Mouse (Mus musculus): ENCODE data around the gene Rbm20. TPM values are rescaled to one million over a fixed set of nuclear protein-coding genes. Genes with fewer than 3 reads are reported as not detected.
"Not testable (repeated sequence)": the region's sequence is repeated elsewhere in the genome, so short reads cannot be mapped to it uniquely, and the experiment has no call there.

The Rbm20 gene
- polyA plus RNA-seq, 1 experiment from 2014 or later, result 0.51 TPM

DNA sequence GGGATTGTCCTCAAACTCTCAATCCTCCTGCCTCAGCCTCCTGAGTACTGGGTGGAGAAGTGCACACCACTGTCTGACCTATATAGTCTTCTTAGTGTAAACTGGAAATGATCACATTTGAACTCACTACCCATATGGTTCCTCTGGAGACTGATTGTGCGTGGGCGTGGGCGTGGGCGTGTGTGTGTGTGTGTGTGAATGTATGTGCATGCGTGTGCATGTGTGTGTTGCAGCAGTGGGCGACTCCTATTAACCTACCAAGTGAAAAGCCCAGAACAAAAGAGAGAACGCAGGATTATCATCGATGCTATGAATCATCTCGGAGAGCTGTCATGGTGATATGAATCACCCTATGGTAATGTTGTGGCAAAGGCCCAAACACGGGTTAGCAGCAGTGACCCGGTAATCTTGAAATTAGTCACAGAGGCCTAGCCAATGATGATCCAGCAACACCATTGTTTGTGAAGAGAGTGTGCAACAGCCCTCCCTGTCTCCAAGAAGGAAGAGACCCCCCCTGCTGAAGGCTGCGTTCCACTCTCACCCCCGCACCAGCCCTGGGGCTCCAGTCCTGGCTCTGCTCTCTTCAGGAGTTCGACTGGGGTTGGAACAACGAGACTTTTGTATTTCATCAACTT lies 123.4 kb downstream of the Rbm20 start:
- Histone ChIP-seq H3K27ac (replicated peaks) (no peak overlapping the region), H3K36me3 (no peaks in the 10 kb centered on the region), H3K27me3 (replicated peaks) (no peaks in the 10 kb centered on the region; the same call in 1 of the 2 replicates), H3K4me3 (replicated peaks) (no peak overlapping the region), H3K9ac (replicated peaks) (no peak overlapping the region), H3K4me2 (no peak overlapping the region), H3K4me1 (no peaks in the 10 kb centered on the region), H3K9me3 (replicated peaks) (no peaks in the 10 kb centered on the region)
- 67% methylated on average over 15 of the region's 15 CpGs for WGBS
- ATAC-seq (ENCODE audit: low FRiP score), result no peak

DNA sequence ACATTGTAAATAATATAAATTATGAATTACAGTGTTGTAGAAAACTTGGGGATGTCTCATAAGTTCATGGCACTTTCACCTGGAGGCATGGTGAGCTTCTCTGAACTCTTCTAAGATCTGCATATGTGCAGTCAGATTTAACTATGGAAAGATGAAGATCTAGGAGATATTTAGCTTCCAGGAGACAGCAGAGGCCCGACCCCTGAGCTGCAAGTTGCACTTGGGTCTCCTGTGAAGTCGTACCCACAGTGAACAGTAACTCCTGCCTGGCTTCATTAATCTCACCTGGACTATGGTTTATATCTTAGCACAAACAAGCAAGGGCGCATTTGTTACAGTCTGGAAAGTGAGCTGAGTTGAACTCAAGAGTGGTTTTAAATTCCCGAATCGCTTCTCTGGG lies 124.3 kb downstream of the Rbm20 start:
- H3K9ac ChIP-seq (replicated peaks), result no peak overlapping the region
- H3K4me3 ChIP-seq (replicated peaks), result no peak overlapping the region
- no peaks in the 10 kb centered on the region; the same call in 1 of the 2 replicates for H3K27me3 ChIP-seq (replicated peaks)
- H3K27ac ChIP-seq (replicated peaks), result no peak overlapping the region
- WGBS, result 90% methylated on average over 5 of the region's 5 CpGs
- H3K4me2 ChIP-seq, result no peak overlapping the region
- H3K4me1 ChIP-seq, result peaks cover 4% of the 10 kb centered on the region
- no peaks in the 10 kb centered on the region for H3K36me3 ChIP-seq
- no peak for ATAC-seq (ENCODE audit: low FRiP score)
- no peaks in the 10 kb centered on the region for H3K9me3 ChIP-seq (replicated peaks)

GRCm38 (mm10) chr19:53801789-53802683 lies 124.9 kb downstream of the Rbm20 start:
- no peaks in the 10 kb centered on the region; the same call in 1 of the 2 replicates for H3K27me3 ChIP-seq (replicated peaks)
- ATAC-seq (ENCODE audit: low FRiP score), result no peak
- H3K4me1 ChIP-seq, result peaks cover 5% of the 10 kb centered on the region
- H3K9ac ChIP-seq (replicated peaks), result no peak overlapping the region
- no peaks in the 10 kb centered on the region for H3K9me3 ChIP-seq (replicated peaks)
- no peak overlapping the region for H3K27ac ChIP-seq (replicated peaks)
- 85% methylated on average over 11 of the region's 11 CpGs for WGBS
- no peak overlapping the region for H3K4me2 ChIP-seq
- no peaks in the 10 kb centered on the region for H3K36me3 ChIP-seq
- no peak overlapping the region for H3K4me3 ChIP-seq (replicated peaks)

- Histone ChIP-seq H3K4me3 (replicated peaks) (no peak overlapping the region), H3K36me3 (no peaks in the 10 kb centered on the region), H3K27me3 (replicated peaks) (no peaks in the 10 kb centered on the region; the same call in 1 of the 2 replicates), H3K4me2 (no peak overlapping the region), H3K9me3 (replicated peaks) (no peaks in the 10 kb centered on the region), H3K4me1 (peaks cover 5% of the 10 kb centered on the region), H3K9ac (replicated peaks) (no peak overlapping the region), H3K27ac (replicated peaks) (no peak overlapping the region)
- 55% methylated on average over 2 of the region's 2 CpGs for WGBS
- ATAC-seq (ENCODE audit: low FRiP score), result no peak
Observed at GRCm38 (mm10) chr19:53803954-53804353, 126.8 kb downstream of the Rbm20 start.

GRCm38 (mm10) chr19:53805063-53805462 lies 128.0 kb downstream of the Rbm20 start:
- Histone ChIP-seq H3K4me1 (peaks cover 5% of the 10 kb centered on the region), H3K9me3 (replicated peaks) (no peaks in the 10 kb centered on the region)
- WGBS, result 91% methylated on average over 3 of the region's 3 CpGs

GRCm38 (mm10) chr19:53806126-53806525 lies 129.0 kb downstream of the Rbm20 start:
- WGBS, result 42% methylated on average over 7 of the region's 7 CpGs
- Histone ChIP-seq H3K9ac (replicated peaks) (no peak overlapping the region), H3K4me2 (no peak overlapping the region), H3K27me3 (replicated peaks) (no peaks in the 10 kb centered on the region; the same call in 1 of the 2 replicates), H3K9me3 (replicated peaks) (no peaks in the 10 kb centered on the region), H3K4me3 (replicated peaks) (no peak overlapping the region), H3K36me3 (no peaks in the 10 kb centered on the region), H3K4me1 (peaks cover 5% of the 10 kb centered on the region), H3K27ac (replicated peaks) (no peak overlapping the region)
- no peak for ATAC-seq (ENCODE audit: low FRiP score)

More at GRCm38 (mm10) chr19:53805063-53805462, 128.0 kb downstream of the Rbm20 start:
- Histone ChIP-seq H3K27me3 (replicated peaks) (no peaks in the 10 kb centered on the region; the same call in 1 of the 2 replicates), H3K36me3 (no peaks in the 10 kb centered on the region), H3K4me2 (no peak overlapping the region), H3K9ac (replicated peaks) (no peak overlapping the region), H3K27ac (replicated peaks) (no peak overlapping the region), H3K4me3 (replicated peaks) (no peak overlapping the region)
- no peak for ATAC-seq (ENCODE audit: low FRiP score)

GRCm38 (mm10) chr19:53806526-53807275 lies 129.6 kb downstream of the Rbm20 start:
- not testable (repeated sequence) for H3K9ac ChIP-seq (replicated peaks); H3K27me3 ChIP-seq (replicated peaks); H3K27ac ChIP-seq (replicated peaks); H3K9me3 ChIP-seq (replicated peaks); H3K4me2 ChIP-seq; H3K4me1 ChIP-seq; H3K4me3 ChIP-seq (replicated peaks); H3K36me3 ChIP-seq; ATAC-seq (ENCODE audit: low FRiP score)
- 81% methylated on average over 6 of the region's 6 CpGs for whole genome bisulfite sequencing

DNA sequence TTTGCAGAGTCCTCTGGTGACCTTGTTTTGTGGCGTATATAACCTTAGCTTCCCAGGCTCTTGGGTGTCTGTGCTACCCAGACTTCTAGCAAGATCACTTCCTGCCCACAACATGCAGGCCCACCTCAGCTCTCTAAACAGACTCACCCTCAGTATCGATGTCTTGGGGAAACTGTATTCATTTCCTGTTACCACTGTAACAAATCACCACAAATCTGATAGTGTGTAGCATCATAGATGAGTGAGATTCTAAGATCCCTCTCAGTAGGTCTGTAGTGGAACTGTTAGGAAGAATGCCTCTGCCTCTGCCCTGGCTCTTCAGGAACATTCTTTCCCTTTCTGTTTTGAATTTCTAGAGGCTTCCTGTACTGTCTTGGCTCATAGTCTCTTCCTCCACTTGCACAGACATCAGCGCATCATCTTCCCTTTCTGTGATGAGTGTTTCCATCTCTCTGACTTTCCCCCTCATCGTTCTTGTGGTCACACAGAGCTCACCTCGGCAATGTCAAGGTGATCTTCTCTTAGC lies 130.2 kb downstream of the Rbm20 start:
- ATAC-seq (ENCODE audit: low FRiP score), result no peak
- no peaks in the 10 kb centered on the region for H3K9me3 ChIP-seq (replicated peaks)
- 93% methylated on average over 5 of the region's 5 CpGs for WGBS
- no peaks in the 10 kb centered on the region for H3K27me3 ChIP-seq (replicated peaks)
- no peaks in the 10 kb centered on the region for H3K36me3 ChIP-seq
- no peak overlapping the region for H3K27ac ChIP-seq (replicated peaks)
- H3K4me1 ChIP-seq, result peaks cover 5% of the 10 kb centered on the region
- no peak overlapping the region for H3K9ac ChIP-seq (replicated peaks)
- H3K4me3 ChIP-seq (replicated peaks), result no peak overlapping the region
- no peak overlapping the region for H3K4me2 ChIP-seq

GRCm38 (mm10) chr19:53808041-53808777 lies 131.1 kb downstream of the Rbm20 start:
- Histone ChIP-seq H3K9ac (replicated peaks) (no peak overlapping the region), H3K4me3 (replicated peaks) (no peak overlapping the region), H3K27ac (replicated peaks) (no peak overlapping the region), H3K27me3 (replicated peaks) (no peaks in the 10 kb centered on the region), H3K9me3 (replicated peaks) (no peaks in the 10 kb centered on the region), H3K4me1 (peaks cover 5% of the 10 kb centered on the region), H3K36me3 (no peaks in the 10 kb centered on the region), H3K4me2 (no peak overlapping the region)
- ATAC-seq (ENCODE audit: low FRiP score), result no peak
- WGBS, result 57% methylated on average over 15 of the region's 15 CpGs

DNA sequence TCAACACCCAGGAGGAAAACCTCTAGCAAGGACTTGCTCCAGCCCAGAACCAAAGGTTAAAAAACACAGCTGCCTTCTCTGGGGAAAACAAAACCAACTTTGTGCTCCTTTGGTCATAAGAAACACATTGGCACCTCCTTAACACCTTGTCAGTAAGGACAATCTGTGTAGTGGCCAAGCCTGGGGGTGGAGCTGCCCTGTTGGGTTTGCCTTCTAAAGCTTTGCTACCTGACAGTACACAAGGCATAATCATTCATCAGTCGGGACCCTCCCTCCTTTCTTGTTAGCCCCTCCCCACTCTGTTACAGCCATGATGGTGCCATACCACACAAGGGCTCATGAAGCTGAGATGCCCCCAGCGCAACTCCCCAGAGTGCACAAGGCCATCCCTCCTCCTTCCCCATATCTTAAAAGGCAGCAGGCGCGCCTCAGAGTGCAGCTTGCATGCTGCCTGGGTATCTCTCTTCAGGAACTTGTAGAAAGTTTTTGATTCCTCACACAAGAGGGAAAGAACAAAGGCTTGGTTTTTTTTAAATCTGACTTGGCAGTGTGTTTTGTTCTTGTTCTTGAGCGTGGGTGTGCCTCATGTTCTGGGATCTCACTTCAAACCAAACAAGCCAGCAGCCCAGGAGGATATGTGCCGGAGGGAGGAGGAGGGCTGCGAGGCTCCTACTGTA lies 132.2 kb downstream of the Rbm20 start:
- no peaks in the 10 kb centered on the region for H3K9me3 ChIP-seq (replicated peaks)
- no peak for ATAC-seq (ENCODE audit: low FRiP score)
- H3K4me2 ChIP-seq, result no peak overlapping the region
- no peaks in the 10 kb centered on the region for H3K36me3 ChIP-seq
- 73% methylated on average over 7 of the region's 7 CpGs for WGBS
- no peak overlapping the region for H3K9ac ChIP-seq (replicated peaks)
- H3K27me3 ChIP-seq (replicated peaks), result no peaks in the 10 kb centered on the region
- H3K27ac ChIP-seq (replicated peaks), result no peak overlapping the region
- H3K4me3 ChIP-seq (replicated peaks), result no peak overlapping the region
- peaks cover 5% of the 10 kb centered on the region for H3K4me1 ChIP-seq

Data from neural tube, embryonic 15.5 days (tissue).